Mouse (Mus musculus) liver, embryonic 14.5 days (tissue): ENCODE measurements around the gene Mettl24.

ENCODE experiments used
- CTCF ChIP-seq: IDR thresholded peaks from 2 replicates; pipeline ENCODE4 v1.5.1; 2016; ENCODE audit warnings: antibody characterized with exemption, low read depth, control low read depth
- EP300 ChIP-seq: IDR thresholded peaks from 2 replicates; pipeline ENCODE4 v1.6.1; 2016; ENCODE audit warnings: antibody characterized with exemption, low read depth

- no peak for TF ChIP-seq CTCF
- no peak for TF ChIP-seq EP300
Observed at GRCm38 (mm10) chr10:40736172-40736571, 53.1 kb downstream of the Mettl24 start.
